22 mouse cellular contexts compared by ENCODE assay signal in the genomic region with DNA sequence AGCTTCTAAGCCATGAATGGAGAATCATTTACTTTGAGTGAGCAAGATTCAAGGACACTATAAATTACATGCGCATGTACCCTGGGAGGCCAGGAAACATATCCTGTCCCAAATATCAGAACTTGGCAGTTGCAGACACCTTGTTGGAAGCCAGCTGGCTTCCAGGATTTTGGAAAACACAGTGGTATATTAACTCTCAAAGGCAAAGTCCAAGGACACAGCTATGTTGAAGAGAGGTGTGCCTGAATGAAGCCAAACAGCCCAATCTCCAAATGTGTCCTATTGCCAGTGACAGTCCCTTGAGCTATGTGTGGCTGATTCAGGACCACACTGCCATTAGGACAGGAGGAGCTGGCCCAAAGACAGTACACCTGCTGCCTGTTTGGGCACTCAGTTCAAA. TPM values are rescaled to one million over a fixed set of nuclear protein-coding genes. Genes with fewer than 3 reads are reported as not detected.
DNase-seq lines count a peak whose midpoint lies in the region; ATAC-seq lines count a peak whose summit lies in the region.
"Had no signal": no experiment of that assay in that cellular context is flagged by ENCODE, and none has a peak within 500 bp of the region (broad histone marks: within the 10 kb centered on the region; RNA-seq: fewer than 3 reads in every experiment).

No protein-coding gene starts in this region.

- no peak overlapping the region for H3K4me2 ChIP-seq in heart, embryonic 11.5 days
- H3K4me2 ChIP-seq: embryonic facial prominence, embryonic 15.5 days; heart, embryonic 15.5 days; kidney, embryonic 15.5 days; liver, embryonic 15.5 days; midbrain, embryonic 13.5 days had no signal

- no peak for ATAC-seq in heart, embryonic 11.5 days (replicated peaks; ENCODE audit: insufficient number of reproducible peaks, low FRiP score, low TSS enrichment)
- ATAC-seq: forebrain, postnatal 0 days; midbrain, embryonic 13.5 days had no signal

- no peaks in the 10 kb centered on the region for H3K9me3 ChIP-seq in heart, embryonic 11.5 days (replicated peaks; ENCODE audit: control insufficient read depth, low read length)
- no peaks in the 10 kb centered on the region for H3K9me3 ChIP-seq in embryonic facial prominence, embryonic 10.5 days
- H3K9me3 ChIP-seq: embryonic facial prominence, embryonic 15.5 days; heart, embryonic 15.5 days; kidney, embryonic 15.5 days; liver, embryonic 15.5 days; midbrain, embryonic 13.5 days had no signal

- H3K4me3 ChIP-seq in heart, embryonic 11.5 days (ENCODE audit: low read depth, low read length), result no peak overlapping the region
- no peak overlapping the region for H3K4me3 ChIP-seq in embryonic facial prominence, embryonic 10.5 days
- H3K4me3 ChIP-seq: embryonic facial prominence, embryonic 15.5 days; heart, embryonic 15.5 days; kidney, embryonic 15.5 days; left cerebral cortex, adult 2 months; liver, embryonic 15.5 days; midbrain, embryonic 13.5 days had no signal

- H3K4me1 ChIP-seq in heart, embryonic 11.5 days (ENCODE audit: control insufficient read depth, insufficient read depth, low read length), result no peaks in the 10 kb centered on the region
- no peaks in the 10 kb centered on the region for H3K4me1 ChIP-seq in embryonic facial prominence, embryonic 10.5 days
- H3K4me1 ChIP-seq: embryonic facial prominence, embryonic 15.5 days; heart, embryonic 15.5 days; kidney, embryonic 15.5 days; liver, embryonic 15.5 days; midbrain, embryonic 13.5 days had no signal

- no peak overlapping the region for H3K27ac ChIP-seq in heart, embryonic 11.5 days (ENCODE audit: low read depth, low read length)
- H3K27ac ChIP-seq in embryonic facial prominence, embryonic 10.5 days (replicated peaks), result no peak overlapping the region
- H3K27ac ChIP-seq: embryonic facial prominence, embryonic 15.5 days; heart, embryonic 15.5 days; kidney, embryonic 15.5 days; left cerebral cortex, adult 2 months; liver, embryonic 15.5 days; midbrain, embryonic 13.5 days had no signal

- H3K9ac ChIP-seq in heart, embryonic 11.5 days (ENCODE audit: low read depth, low read length), result no peak overlapping the region
- H3K9ac ChIP-seq: embryonic facial prominence, embryonic 15.5 days; forebrain, postnatal 0 days; heart, embryonic 15.5 days; kidney, embryonic 15.5 days; liver, embryonic 15.5 days; midbrain, embryonic 13.5 days had no signal

- 83% methylated on average over 1 of the region's 1 CpGs for WGBS in heart, embryonic 11.5 days (ENCODE audit: insufficient replicate concordance)
- WGBS in embryonic facial prominence, embryonic 10.5 days, result 97% methylated on average over 1 of the region's 1 CpGs

- H3K27me3 ChIP-seq in heart, embryonic 11.5 days (ENCODE audit: control insufficient read depth, insufficient read depth, low read length), result no peaks in the 10 kb centered on the region
- H3K27me3 ChIP-seq in embryonic facial prominence, embryonic 10.5 days (replicated peaks; ENCODE audit: low read depth, poor library complexity, severe bottlenecking), result no peaks in the 10 kb centered on the region
- H3K27me3 ChIP-seq: embryonic facial prominence, embryonic 15.5 days; heart, embryonic 15.5 days; kidney, embryonic 15.5 days; liver, embryonic 15.5 days; midbrain, embryonic 13.5 days had no signal

- no peaks in the 10 kb centered on the region for H3K36me3 ChIP-seq in heart, embryonic 11.5 days (ENCODE audit: control insufficient read depth, insufficient read depth, low read length)
- H3K36me3 ChIP-seq in embryonic facial prominence, embryonic 10.5 days (replicated peaks), result no peaks in the 10 kb centered on the region
- H3K36me3 ChIP-seq: embryonic facial prominence, embryonic 15.5 days; heart, embryonic 15.5 days; kidney, embryonic 15.5 days; liver, embryonic 15.5 days; midbrain, embryonic 13.5 days had no signal

- DNase-seq in heart, adult 11 months, result peak; percentile 92
- DNase-seq in kidney, adult 8-10 months, result peak; percentile 39 to 41
- DNase-seq in kidney, postnatal 10 days, result no peak
- DNase-seq in testis, postnatal 10 days (ENCODE audit: low spot score), result peak; percentile 25
- DNase-seq in testis, postnatal 14 days (ENCODE audit: low spot score), result no peak
- peak; percentile 2 for DNase-seq in embryonic facial prominence, embryonic 10.5 days (ENCODE audit: low spot score)
- no peak for DNase-seq in right cerebral cortex, postnatal 14 days
- DNase-seq: B cell, adult 2 months; embryo, embryonic 11 days; forebrain, postnatal 0 days; left cerebral cortex, postnatal 4 days; lung, postnatal 10 days; spleen, adult 18-20 months; thymus, adult 18-20 months; thymus, postnatal 4 days had no signal

RNA-seq across cellular contexts. Expression of a gene that starts 20.0 kb away (rescaled TPM):
- polyA plus RNA-seq in heart, embryonic 11.5 days (2014; fragmentation: Nextera tagmentation; extraction: Ambion mirVana), result 2.2 and 3.4 TPM in 2 replicates
- 2.5 and 2.6 TPM in 2 replicates for polyA plus RNA-seq in embryonic facial prominence, embryonic 10.5 days (2016; fragmentation: Nextera tagmentation; extraction: Ambion mirVana)

Comparison
In these comparisons a context has a peak if more than half of its experiments do, and no peak if none do; other contexts are left out.
1. DNase-seq: peak in heart, adult 11 months (single experiment), kidney, adult 8-10 months (2 of 2), testis, postnatal 10 days (single experiment) and embryonic facial prominence, embryonic 10.5 days (single experiment); none in kidney, postnatal 10 days (single experiment), testis, postnatal 14 days (single experiment) and right cerebral cortex, postnatal 14 days (single experiment).